Mouse (Mus musculus) embryonic stem cell, embryonic (primary cell): ENCODE measurements around the gene Ubr4.

ENCODE experiments used
- CTCF ChIA-PET, 4 experiments: fragments of 300-600 bp in 2 of 4; fragments of 350-600 bp in 2 of 4; sonication (Branson Sonifier 250); formaldehyde crosslinking; loops; one replicate each; lab custom pipeline; 2022; ENCODE audit warnings: inconsistent platforms in 2 of 4; lab: Charles Lee
- POLR2A ChIA-PET, 4 experiments: fragments of 300-600 bp in 2 of 4; fragments of 350-600 bp in 2 of 4; sonication (Branson Sonifier 250); formaldehyde crosslinking; loops; one replicate each; lab custom pipeline; 2022; ENCODE audit warnings: antibody characterized with exemption in 4 of 4, inconsistent platforms in 1 of 4; lab: Charles Lee

The Ubr4 gene

GRCm38 (mm10) chr4:139481400-139481799, 129.0 kb downstream of the Ubr4 start:
- POLR2A ChIA-PET, result interaction anchor here in 2 of 4 experiments (0.6 to 2.0 kb wide), 7 partner anchors 9 to 141 kb away, joined by 3 to 9 read pairs (median 4); partner anchors contain the start of gene Aldh4a1 (in 1 of the 2)
- CTCF ChIA-PET, result interaction anchor here (0.6 to 4.6 kb wide), 10 partner anchors 10 to 155 kb away, joined by 3 to 17 read pairs (median 4); partner anchors contain the start of gene Gm21969 (in 2 of the 4)

GRCm38 (mm10) chr4:139483461-139484105, 131.2 kb downstream of the Ubr4 start:
- POLR2A ChIA-PET, result interaction anchor here in 2 of 4 experiments (0.7 to 1.5 kb wide), 7 partner anchors 9 to 145 kb away, joined by 3 to 4 read pairs (median 3); no protein-coding TSS in a partner anchor
- CTCF ChIA-PET, result interaction anchor here in 3 of 4 experiments (0.6 to 1.6 kb wide), 4 partner anchors 54 to 128 kb away, joined by 3 to 12 read pairs (median 4); no protein-coding TSS in a partner anchor

- ChIA-PET POLR2A (interaction anchor here in 2 of 4 experiments (1.0 to 1.5 kb wide), 6 partner anchors 9 to 139 kb away, joined by 3 to 4 read pairs (median 3); no protein-coding TSS in a partner anchor), CTCF (interaction anchor here in 3 of 4 experiments (0.5 to 1.6 kb wide), 5 partner anchors 8 to 388 kb away, joined by 3 to 4 read pairs (median 3); no protein-coding TSS in a partner anchor)
These were observed 132.1 kb downstream of the Ubr4 start for GRCm38 (mm10) chr4:139484496-139484895.

- ChIA-PET POLR2A (interaction anchor here in 3 of 4 experiments (0.5 to 2.4 kb wide), 25 partner anchors 9 to 806 kb away, joined by 3 to 9 read pairs (median 3); partner anchors contain the start of genes Akr7a5 (in 1 of the 3), Aldh4a1 (in 1 of the 3), Emc1 (in 1 of the 3) and Mrto4 (in 1 of the 3)), CTCF (interaction anchor here (0.6 to 3.1 kb wide), 19 partner anchors 9 to 295 kb away, joined by 3 to 9 read pairs (median 4); partner anchors contain the start of genes Gm21969 (in 2 of the 4) and Capzb (in 1 of the 4))
These were observed 134.7 kb downstream of the Ubr4 start for GRCm38 (mm10) chr4:139487085-139487484.

- ChIA-PET POLR2A (interaction anchor here in 3 of 4 experiments (0.6 to 2.4 kb wide), 22 partner anchors 8 to 396 kb away, joined by 3 to 9 read pairs (median 4); partner anchors contain the start of genes Aldh4a1 (in 2 of the 3), Gm21969 (in 2 of the 3), Akr7a5 (in 1 of the 3) and Nbl1 (in 1 of the 3)), CTCF (interaction anchor here in 3 of 4 experiments (0.6 to 3.1 kb wide), 11 partner anchors 17 to 371 kb away, joined by 3 to 10 read pairs (median 4); partner anchors contain the start of gene Gm21969 (in 1 of the 3))
These were observed 135.9 kb downstream of the Ubr4 start for GRCm38 (mm10) chr4:139488325-139488724.

- ChIA-PET CTCF (interaction anchor here in 3 of 4 experiments (0.5 to 1.9 kb wide), 5 partner anchors 20 to 599 kb away, joined by 3 to 10 read pairs (median 4); no protein-coding TSS in a partner anchor), POLR2A (interaction anchor here in 3 of 4 experiments (1.1 to 1.8 kb wide), 5 partner anchors 8 to 152 kb away, joined by 3 to 7 read pairs (median 4); no protein-coding TSS in a partner anchor)
These were observed 137.5 kb downstream of the Ubr4 start for GRCm38 (mm10) chr4:139489946-139490345.

GRCm38 (mm10) chr4:139490413-139491055, 138.1 kb downstream of the Ubr4 start:
- CTCF ChIA-PET, result interaction anchor here in 3 of 4 experiments (0.5 to 1.9 kb wide), 6 partner anchors 10 to 598 kb away, joined by 3 to 10 read pairs (median 4); no protein-coding TSS in a partner anchor

GRCm38 (mm10) chr4:139491541-139492170, 139.2 kb downstream of the Ubr4 start:
- POLR2A ChIA-PET, result interaction anchor here in 3 of 4 experiments (0.6 to 1.8 kb wide), 5 partner anchors 8 to 172 kb away, joined by 3 to 6 read pairs (median 4); no protein-coding TSS in a partner anchor
- CTCF ChIA-PET, result interaction anchor here in 3 of 4 experiments (0.8 to 1.1 kb wide), 3 partner anchors 11 to 125 kb away, joined by 4 read pairs; no protein-coding TSS in a partner anchor

More at GRCm38 (mm10) chr4:139490413-139491055, 138.1 kb downstream of the Ubr4 start:
- POLR2A ChIA-PET, result interaction anchor here in 2 of 4 experiments (1.4 to 1.8 kb wide), 4 partner anchors 9 to 140 kb away, joined by 3 to 6 read pairs (median 4); no protein-coding TSS in a partner anchor

GRCm38 (mm10) chr4:139492258-139492833, 139.9 kb downstream of the Ubr4 start:
- ChIA-PET POLR2A (interaction anchor here in 1 of 4 experiments (1.0 kb wide), 1 partner anchor 8 kb away, joined by 3 read pairs; no protein-coding TSS in a partner anchor), CTCF (interaction anchor here in 3 of 4 experiments (0.6 to 1.5 kb wide), 4 partner anchors 8 to 125 kb away, joined by 3 to 5 read pairs (median 4); partner anchors contain the start of gene Gm21969 (in 1 of the 3))

- POLR2A ChIA-PET, result interaction anchor here in 1 of 4 experiments (0.9 to 2.3 kb wide), 4 partner anchors 8 to 148 kb away, joined by 3 to 6 read pairs (median 4); no protein-coding TSS in a partner anchor
- CTCF ChIA-PET, result interaction anchor here in 3 of 4 experiments (0.6 to 1.5 kb wide), 6 partner anchors 9 to 539 kb away, joined by 3 to 5 read pairs (median 3); partner anchors contain the start of gene Gm21969 (in 1 of the 3)
These were observed 141.0 kb downstream of the Ubr4 start for GRCm38 (mm10) chr4:139493227-139494025.

- ChIA-PET POLR2A (interaction anchor here in 3 of 4 experiments (1.0 to 1.4 kb wide), 7 partner anchors 13 to 122 kb away, joined by 3 to 5 read pairs (median 3); partner anchors contain the start of gene Aldh4a1 (in 2 of the 3)), CTCF (interaction anchor here in 3 of 4 experiments (0.6 to 2.1 kb wide), 9 partner anchors 21 to 377 kb away, joined by 3 to 9 read pairs (median 4); partner anchors contain the start of gene Gm21969 (in 1 of the 3))
These were observed 148.4 kb downstream of the Ubr4 start for GRCm38 (mm10) chr4:139500814-139501213.

- POLR2A ChIA-PET, result no interaction called here
- CTCF ChIA-PET, result interaction anchor here in 2 of 4 experiments (1.2 to 2.1 kb wide), 4 partner anchors 31 to 135 kb away, joined by 3 to 9 read pairs (median 5); no protein-coding TSS in a partner anchor
These were observed 149.3 kb downstream of the Ubr4 start for GRCm38 (mm10) chr4:139501702-139502101.

- CTCF ChIA-PET, result interaction anchor here in 2 of 4 experiments (0.9 to 1.0 kb wide), 2 partner anchors 99 to 108 kb away, joined by 3 to 5 read pairs; partner anchors contain the start of gene Gm21969 (in 1 of the 2)
These were observed 151.5 kb downstream of the Ubr4 start for GRCm38 (mm10) chr4:139503919-139504318.

GRCm38 (mm10) chr4:139505716-139506115, 153.3 kb downstream of the Ubr4 start:
- ChIA-PET POLR2A (interaction anchor here in 2 of 4 experiments (0.6 to 0.9 kb wide), 3 partner anchors 87 to 316 kb away, joined by 3 read pairs; no protein-coding TSS in a partner anchor), CTCF (interaction anchor here (0.6 to 2.0 kb wide), 20 partner anchors 13 to 599 kb away, joined by 3 to 9 read pairs (median 3); partner anchors contain the start of genes Gm21969 (in 2 of the 4) and Aldh4a1 (in 1 of the 4))

More at GRCm38 (mm10) chr4:139503919-139504318, 151.5 kb downstream of the Ubr4 start:
- POLR2A ChIA-PET, result no interaction called here

GRCm38 (mm10) chr4:139506727-139507126, 154.3 kb downstream of the Ubr4 start:
- CTCF ChIA-PET, result interaction anchor here in 3 of 4 experiments (0.6 to 1.8 kb wide), 6 partner anchors 15 to 137 kb away, joined by 3 to 9 read pairs (median 4); partner anchors contain the start of gene Gm21969 (in 1 of the 3)
- POLR2A ChIA-PET, result no interaction called here
